Mouse (Mus musculus) B cell, adult 67 days (primary cell): ENCODE data around the gene Dgki. TPM values are rescaled to one million over a fixed set of nuclear protein-coding genes. Genes with fewer than 3 reads are reported as not detected.

Experiments
- total RNA-seq, 2 experiments: library from RNA; stranded (reverse); gene quantifications; 4 replicates each; pipeline ENCODE4 v1.2.4; 2023

The Dgki gene
- 1 to 10 TPM in 1 of 2 experiments, under 1 TPM in 1; 0.73 to 1.4 TPM for total RNA-seq

DNA sequence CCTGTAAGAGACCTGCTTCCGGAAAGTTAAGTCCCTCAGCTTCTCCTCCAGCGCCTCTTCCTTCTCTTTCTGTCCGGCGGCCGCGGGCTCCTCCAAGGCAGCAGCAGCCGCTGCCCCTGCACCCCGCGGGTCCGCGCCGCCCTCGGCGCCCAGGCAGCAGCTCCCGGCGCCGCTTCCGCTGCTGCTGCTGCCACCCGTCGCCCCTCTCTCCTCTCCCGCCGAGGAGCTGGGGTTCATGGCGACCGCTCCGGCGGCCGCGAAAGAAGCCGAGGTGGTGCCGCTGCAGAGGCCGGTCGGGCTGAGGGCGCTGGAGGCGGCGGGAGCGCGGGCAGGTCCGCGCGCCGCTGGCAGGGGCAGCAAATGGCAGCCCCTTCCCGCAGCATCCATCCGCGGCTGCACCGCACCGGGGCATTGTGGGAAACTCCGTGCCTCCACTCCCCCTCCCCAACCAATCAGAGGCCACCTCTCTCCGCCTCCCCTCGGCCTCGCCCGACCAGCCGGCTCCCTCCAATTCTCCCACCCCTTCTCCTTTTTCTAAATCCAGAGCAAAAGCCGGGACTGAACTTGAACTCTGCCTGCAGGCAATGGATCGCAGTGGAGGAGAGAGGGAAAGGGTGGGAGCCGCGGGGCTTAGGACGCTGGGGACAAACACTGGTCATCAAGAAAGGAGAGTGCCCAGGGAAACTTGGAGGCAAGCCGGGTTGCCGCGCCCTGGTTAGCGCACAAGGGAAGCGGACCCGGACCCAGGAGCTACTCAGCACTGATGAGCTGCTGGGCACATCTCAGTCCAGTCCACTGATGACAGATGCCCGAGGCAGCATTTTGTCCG is at the start of gene Dgki:
Dgki (minus strand) TSS at position 623 of the 829 bp plus-strand sequence.

GRCm38 (mm10) chr6:36809747-36810285 is 490.2 kb downstream of the Dgki start, which contains the start of gene Ptn:
TSS of gene Ptn (minus strand) at chr6:36810220.

Other genes with a start within 250 kb of the Dgki start
- gene Creb3l2, start 142.0 kb upstream of the Dgki start, total RNA-seq = 1 to 10 TPM; 7.2 to 9.6 TPM
- gene Akr1d1, start 230.0 kb upstream of the Dgki start, total RNA-seq = not detected